Mouse (Mus musculus) MEL (cell line): ENCODE measurements around the gene Rab11a. TPM values are rescaled to one million over a fixed set of nuclear protein-coding genes. Genes with fewer than 3 reads are reported as not detected.

ENCODE experiments used
- DNase-seq: peaks from one replicate; pipeline ENCODE4 v3.0.0; 2011; ENCODE audit warnings: low read depth, low spot score
- H3K27ac ChIP-seq: 2 replicates; pipeline ENCODE4 v1.5.1; 2012; ENCODE audit warnings: low read depth, mild to moderate bottlenecking, control low read depth, low read length, moderate library complexity; ENCODE audit not compliant: control insufficient read depth
- H3K27me3 ChIP-seq, 2 experiments: fragments of 150-350 bp in 1 of 2; sonication (generic) in 1 of 2; 2 replicates each; pipeline ENCODE4 v1.6.1; 2012; ENCODE audit warnings: low read length in 2 of 2, mild to moderate bottlenecking in 2 of 2, improper control_type of control experiment in 1 of 2, moderate library complexity in 1 of 2; ENCODE audit not compliant: insufficient read depth in 2 of 2, control insufficient read depth in 1 of 2
- H3K36me3 ChIP-seq, 2 experiments: 2 replicates each; pipeline ENCODE4 v1.6.1; 2012 to 2014; ENCODE audit warnings: low read length in 2 of 2, improper control_type of control experiment in 1 of 2, inconsistent platforms in 1 of 2, mild to moderate bottlenecking in 1 of 2; ENCODE audit not compliant: insufficient read depth in 2 of 2, control insufficient read depth in 1 of 2
- H3K4me1 ChIP-seq, 2 experiments: fragments of 150-350 bp in 1 of 2; sonication (generic) in 1 of 2; 2 replicates each; pipeline ENCODE4 v1.6.1; 2012; ENCODE audit warnings: low read length in 2 of 2, improper control_type of control experiment in 1 of 2, mild to moderate bottlenecking in 1 of 2; ENCODE audit not compliant: insufficient read depth in 2 of 2, control insufficient read depth in 1 of 2
- H3K4me3 ChIP-seq, 2 experiments: fragments of 150-350 bp in 1 of 2; sonication (generic) in 1 of 2; 2 replicates each; pipeline ENCODE4 v1.5.1; 2012; ENCODE audit warnings: low read depth in 2 of 2, low read length in 2 of 2, mild to moderate bottlenecking in 2 of 2, moderate library complexity in 2 of 2, control low read depth in 1 of 2, improper control_type of control experiment in 1 of 2; ENCODE audit not compliant: control insufficient read depth in 1 of 2, insufficient read depth in 1 of 2
- H3K79me2 ChIP-seq: 2 replicates; pipeline ENCODE4 v1.6.1; 2012; ENCODE audit warnings: mild to moderate bottlenecking, low read length, moderate library complexity; ENCODE audit not compliant: control insufficient read depth, poor library complexity, insufficient read depth
- H3K9ac ChIP-seq: 2 replicates; pipeline ENCODE4 v1.6.1; 2012; ENCODE audit warnings: low read depth, mild to moderate bottlenecking, control low read depth, low read length, moderate library complexity; ENCODE audit not compliant: control insufficient read depth, poor library complexity, severe bottlenecking
- H3K9me3 ChIP-seq: fragments of 150-350 bp; sonication (generic); replicated peaks from 2 replicates; pipeline ENCODE4 v1.6.1; 2012; ENCODE audit warnings: mild to moderate bottlenecking, low read length, improper control_type of control experiment, moderate library complexity; ENCODE audit not compliant: insufficient read depth
- CHD1 ChIP-seq: IDR thresholded peaks from 2 replicates; pipeline ENCODE4 v1.6.1; 2012; ENCODE audit warnings: low read depth, mild to moderate bottlenecking, inconsistent platforms, low read length, improper control_type of control experiment
- HCFC1 ChIP-seq: IDR thresholded peaks from 2 replicates; pipeline ENCODE4 v1.6.1; 2012; ENCODE audit warnings: low read depth, mild to moderate bottlenecking, inconsistent platforms, low read length, improper control_type of control experiment, moderate library complexity
- JUND ChIP-seq: IDR thresholded peaks from 2 replicates; pipeline ENCODE4 v1.6.1; 2011; ENCODE audit warnings: low read depth, mild to moderate bottlenecking, improper control_type of control experiment, low read length
- KAT2A ChIP-seq: conservative IDR thresholded peaks from 2 replicates; pipeline ENCODE4 v1.6.1; 2012; ENCODE audit warnings: low read depth, low read length, improper control_type of control experiment, inconsistent platforms
- MAFK ChIP-seq: IDR thresholded peaks from 2 replicates; pipeline ENCODE4 v1.6.1; 2011; ENCODE audit warnings: low read depth, mild to moderate bottlenecking, low read length, improper control_type of control experiment, borderline replicate concordance
- MEF2A ChIP-seq: IDR thresholded peaks from 2 replicates; pipeline ENCODE4 v1.6.1; 2014; ENCODE audit warnings: low read depth, mild to moderate bottlenecking, inconsistent platforms, low read length, improper control_type of control experiment; ENCODE audit not compliant: poor library complexity, insufficient replicate concordance, severe bottlenecking; ENCODE audit errors: extremely low read depth
- MXI1 ChIP-seq: IDR thresholded peaks from 2 replicates; pipeline ENCODE4 v1.6.1; 2011; ENCODE audit warnings: mild to moderate bottlenecking, low read depth, low read length, improper control_type of control experiment
- NELFE ChIP-seq: IDR thresholded peaks from 2 replicates; pipeline ENCODE4 v1.6.1; 2011; ENCODE audit warnings: low read depth, low read length, improper control_type of control experiment
- RCOR1 ChIP-seq: IDR thresholded peaks from 2 replicates; pipeline ENCODE4 v1.6.1; 2012; ENCODE audit warnings: low read depth, mild to moderate bottlenecking, inconsistent platforms, low read length, improper control_type of control experiment
- SIN3A ChIP-seq: IDR thresholded peaks from 2 replicates; pipeline ENCODE4 v1.6.1; 2012; ENCODE audit warnings: low read length, improper control_type of control experiment, inconsistent platforms
- SMC3 ChIP-seq: IDR thresholded peaks from 2 replicates; pipeline ENCODE4 v1.6.1; 2011; ENCODE audit warnings: low read depth, low read length, improper control_type of control experiment
- TBP ChIP-seq: IDR thresholded peaks from 2 replicates; pipeline ENCODE4 v1.8.0; 2011; ENCODE audit warnings: low read depth, low read length, improper control_type of control experiment
- UBTF ChIP-seq: IDR thresholded peaks from 2 replicates; pipeline ENCODE4 v1.6.1; 2012; ENCODE audit warnings: low read depth, mild to moderate bottlenecking, inconsistent platforms, low read length, improper control_type of control experiment, moderate library complexity, borderline replicate concordance; ENCODE audit not compliant: insufficient read depth
- USF1 ChIP-seq: IDR thresholded peaks from 2 replicates; pipeline ENCODE4 v1.6.1; 2014; ENCODE audit warnings: low read depth, mild to moderate bottlenecking, inconsistent platforms, low read length, improper control_type of control experiment, moderate library complexity
- ZC3H11A ChIP-seq: IDR thresholded peaks from 2 replicates; pipeline ENCODE4 v1.6.1; 2012; ENCODE audit warnings: low read depth, mild to moderate bottlenecking, inconsistent platforms, low read length, improper control_type of control experiment
- ZMIZ1 ChIP-seq: IDR thresholded peaks from 2 replicates; pipeline ENCODE4 v1.6.1; 2012; ENCODE audit warnings: low read depth, mild to moderate bottlenecking, inconsistent platforms, low read length, improper control_type of control experiment, moderate library complexity
- ZNF384 ChIP-seq: IDR thresholded peaks from 2 replicates; pipeline ENCODE4 v1.6.1; 2012; ENCODE audit warnings: low read depth, mild to moderate bottlenecking, inconsistent platforms, low read length, improper control_type of control experiment
- polyA plus RNA-seq, 2 experiments: library from polyadenylated mRNA; stranded (reverse) in 1 of 2; unstranded in 1 of 2; fragments of >175 nt in 1 of 2; fragments of >200 nt in 1 of 2; gene quantifications; 2 replicates each; pipeline versions ENCODE4 v1.2.1 to v1.2.4; 2012; ENCODE audit warnings: low replicate concordance in 2 of 2, low read depth in 1 of 2; ENCODE audit not compliant: insufficient read length in 2 of 2, insufficient read depth in 1 of 2, missing spikeins in 1 of 2
- total RNA-seq: library from RNA; depleted of rRNA; stranded (reverse); fragments of 300-350 nt; gene quantifications from 2 replicates; pipeline ENCODE4 v1.2.3, GENCODE M21; 2012

Gene Rab11a
- total and polyA plus RNA-seq, 3 experiments, result 93.7 to 212 TPM; not detected in 1

- H3K27ac ChIP-seq, result no peak overlapping the region
- H3K36me3 ChIP-seq, result peaks cover 0 to 6% of the 10 kb centered on the region in 2 experiments; a peak in 2 of 4 replicates
- DNase-seq, result no peak
- no peaks in the 10 kb centered on the region for H3K27me3 ChIP-seq
- no peak overlapping the region for H3K9ac ChIP-seq
- no peaks in the 10 kb centered on the region for H3K9me3 ChIP-seq
- peaks cover 0 to 13% of the 10 kb centered on the region in 2 experiments; a peak in 2 of 4 replicates for H3K4me1 ChIP-seq
- H3K4me3 ChIP-seq, result no peak overlapping the region
- H3K79me2 ChIP-seq, result no peaks in the 10 kb centered on the region
- TF ChIP-seq UBTF, result no peak
- no peak for TF ChIP-seq SIN3A
- TF ChIP-seq RCOR1, result no peak
- TF ChIP-seq MEF2A, result no peak
- no peak for TF ChIP-seq KAT2A
- TF ChIP-seq CHD1, result no peak
- TF ChIP-seq ZMIZ1, result no peak
- TF ChIP-seq USF1, result no peak
- no peak for TF ChIP-seq HCFC1
- TF ChIP-seq ZC3H11A, result no peak
- TF ChIP-seq MXI1, result no peak
- TF ChIP-seq TBP, result no peak
- no peak for TF ChIP-seq NELFE
- no peak for TF ChIP-seq MAFK
- no peak for TF ChIP-seq ZNF384
- TF ChIP-seq JUND, result no peak
Observed at GRCm38 (mm10) chr9:64774883-64775282, 37.3 kb upstream of the Rab11a start.

DNA sequence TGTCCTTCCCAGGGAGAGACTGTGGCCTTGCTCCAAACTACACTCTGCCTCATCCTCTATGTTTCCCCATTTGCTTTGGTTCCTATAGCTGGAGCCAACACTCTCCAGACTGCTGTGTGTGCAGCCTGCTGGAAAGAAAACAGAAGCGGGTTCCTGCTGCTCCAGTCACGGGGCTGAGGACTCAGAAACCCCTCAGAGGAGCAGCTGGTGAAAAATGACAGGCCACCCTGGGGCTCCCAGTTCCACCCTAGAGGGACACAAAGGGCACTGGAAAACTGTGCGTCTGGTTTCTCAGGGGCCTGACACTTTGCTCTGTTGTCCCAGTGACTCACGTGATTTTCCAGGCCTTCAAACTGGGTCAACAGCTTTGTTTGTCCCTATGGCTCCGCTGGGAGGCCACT lies 36.9 kb upstream of the Rab11a start:
- Histone ChIP-seq H3K79me2 (no peaks in the 10 kb centered on the region), H3K4me1 (peaks cover 0 to 10% of the 10 kb centered on the region in 2 experiments; a peak in 2 of 4 replicates), H3K27me3 (no peaks in the 10 kb centered on the region), H3K9ac (no peak overlapping the region), H3K27ac (no peak overlapping the region), H3K9me3 (no peaks in the 10 kb centered on the region), H3K4me3 (no peak overlapping the region), H3K36me3 (peaks cover 0 to 6% of the 10 kb centered on the region in 2 experiments; a peak in 2 of 4 replicates)
- no peak for TF ChIP-seq MXI1
- TF ChIP-seq SMC3, result no peak
- TF ChIP-seq USF1, result no peak
- DNase-seq, result no peak
